Mouse (Mus musculus) gastrocnemius, postnatal 4 days (tissue): ENCODE measurements around the gene Poldip3. TPM values are rescaled to one million over a fixed set of nuclear protein-coding genes. Genes with fewer than 3 reads are reported as not detected.

Experiments
- DNase-seq, 2 experiments: peaks; one replicate each; pipeline ENCODE4 v3.0.0; 2021 to 2022; ENCODE audit warnings: low spot score in 2 of 2, mixed read lengths in 2 of 2
- total RNA-seq, 2 experiments: library from RNA; stranded (reverse); gene quantifications; 2 replicates each; pipeline ENCODE4 v1.2.3; 2021

The Poldip3 gene
- total RNA-seq, 2 experiments from 2014 or later, result 62.8 to 67.3 TPM

GRCm38 (mm10) chr15:83165526-83166315 lies 16.5 kb upstream of the Poldip3 start:
- DNase-seq, result no peak

- peak in 1 of 2 experiments; percentile 49 for DNase-seq
Observed at GRCm38 (mm10) chr15:83164971-83165471, 15.8 kb upstream of the Poldip3 start.

GRCm38 (mm10) chr15:83162818-83163485 lies 13.8 kb upstream of the Poldip3 start:
- DNase-seq, result no peak

- DNase-seq, result no peak
Observed at GRCm38 (mm10) chr15:83162001-83162400, 12.8 kb upstream of the Poldip3 start.

- DNase-seq, result no peak
Observed at GRCm38 (mm10) chr15:83161062-83161748, 12.0 kb upstream of the Poldip3 start.

- DNase-seq, result no peak
Observed at GRCm38 (mm10) chr15:83160561-83160960, 11.4 kb upstream of the Poldip3 start.

GRCm38 (mm10) chr15:83159823-83160222 lies 10.6 kb upstream of the Poldip3 start:
- DNase-seq, result no peak

GRCm38 (mm10) chr15:83158587-83159160 lies 9.5 kb upstream of the Poldip3 start:
- no peak for DNase-seq

- DNase-seq, result no peak
Observed at GRCm38 (mm10) chr15:83157667-83158064, 8.5 kb upstream of the Poldip3 start.

GRCm38 (mm10) chr15:83156929-83157666 lies 7.9 kb upstream of the Poldip3 start:
- peak; percentile 60 to 68 for DNase-seq

- DNase-seq, result no peak
Observed at GRCm38 (mm10) chr15:83155672-83156419, 6.7 kb upstream of the Poldip3 start.

- DNase-seq, result no peak
Observed at GRCm38 (mm10) chr15:83154309-83154708, 5.1 kb upstream of the Poldip3 start.

GRCm38 (mm10) chr15:83150694-83151093 lies 1.5 kb upstream of the Poldip3 start:
- DNase-seq, result no peak

GRCm38 (mm10) chr15:83150073-83150442 lies 874 bp upstream of the Poldip3 start:
- no peak for DNase-seq

GRCm38 (mm10) chr15:83148801-83149195 lies 386 bp downstream of the Poldip3 start:
- DNase-seq, result peak in 1 of 2 experiments; percentile 63

GRCm38 (mm10) chr15:83148395-83148794 lies 789 bp downstream of the Poldip3 start:
- no peak for DNase-seq

- no peak for DNase-seq
Observed at GRCm38 (mm10) chr15:83145541-83145940, 3.6 kb downstream of the Poldip3 start.

- no peak for DNase-seq
Observed at GRCm38 (mm10) chr15:83142861-83143260, 6.3 kb downstream of the Poldip3 start.

GRCm38 (mm10) chr15:83135654-83136053 lies 13.5 kb downstream of the Poldip3 start:
- DNase-seq, result no peak

GRCm38 (mm10) chr15:83134671-83135070 lies 14.5 kb downstream of the Poldip3 start:
- DNase-seq, result no peak
